Mouse (Mus musculus): ENCODE results near the gene Rinl. TPM values are rescaled to one million over a fixed set of nuclear protein-coding genes. Genes with fewer than 3 reads are reported as not detected.

The Rinl gene
- polyA plus RNA-seq, 1 experiment = 7.1 TPM

GRCm38 (mm10) chr7:28808221-28808941, 19.6 kb downstream of the Rinl start, which contains the start of gene Hnrnpl:
Gene Hnrnpl, plus strand, starts transcription at chr7:28808541.
- peaks cover 19% of the 10 kb centered on the region; the same call in 1 of the 2 replicates for H3K4me1 ChIP-seq (ENCODE audit: control insufficient read depth, insufficient read depth, insufficient read length, low read length)
- H3K36me3 ChIP-seq (ENCODE audit: control insufficient read depth, insufficient read depth, low read length) = peaks cover 8% of the 10 kb centered on the region
- H3K27ac ChIP-seq (ENCODE audit: insufficient read depth, low read depth, low read length) = peak within 1 kb of the TSS; percentile 96
- WGBS = 5% methylated on average over 35 of the region's 35 CpGs
- H3K4me3 ChIP-seq (ENCODE audit: low read depth, low read length) = peak within 1 kb of the TSS; percentile 75
- TF ChIP-seq CTCF (IDR thresholded peaks at IDR 0.05; ENCODE audit: extremely low read depth, insufficient read length, insufficient replicate concordance, low read depth, low read length) (no peak), POLR2A (IDR thresholded peaks at IDR 0.05; ENCODE audit: low read depth, low read length) (0 out of 2 replicates have a peak, but pooled peaks have one; percentile 27)
- H3K27me3 ChIP-seq (ENCODE audit: control insufficient read depth, insufficient read depth, low read length) = no peaks in the 10 kb centered on the region

GRCm38 (mm10) chr7:28808957-28809393, 20.2 kb downstream of the Rinl start:
- Histone ChIP-seq H3K4me1 (ENCODE audit: control insufficient read depth, insufficient read depth, insufficient read length, low read length) (peaks cover 21% of the 10 kb centered on the region; the same call in 1 of the 2 replicates), H3K27me3 (ENCODE audit: control insufficient read depth, insufficient read depth, low read length) (no peaks in the 10 kb centered on the region), H3K36me3 (ENCODE audit: control insufficient read depth, insufficient read depth, low read length) (peaks cover 14% of the 10 kb centered on the region), H3K4me3 (ENCODE audit: low read depth, low read length) (peak overlapping the region; percentile 75), H3K27ac (ENCODE audit: insufficient read depth, low read depth, low read length) (peak overlapping the region; percentile 96)
- TF ChIP-seq POLR2A (IDR thresholded peaks at IDR 0.05; ENCODE audit: low read depth, low read length) = peak; percentile 59
- peak; percentile 7; the same call in 1 of the 2 replicates for TF ChIP-seq CTCF (IDR thresholded peaks at IDR 0.05; ENCODE audit: extremely low read depth, insufficient read length, insufficient replicate concordance, low read depth, low read length)
- 2% methylated on average over 24 of the region's 32 CpGs for WGBS

- no peak for TF ChIP-seq POLR2A (IDR thresholded peaks at IDR 0.05; ENCODE audit: low read depth, low read length)
- TF ChIP-seq CTCF (IDR thresholded peaks at IDR 0.05; ENCODE audit: extremely low read depth, insufficient read length, insufficient replicate concordance, low read depth, low read length) = no peak
- no peaks in the 10 kb centered on the region for H3K27me3 ChIP-seq (ENCODE audit: control insufficient read depth, insufficient read depth, low read length)
- H3K27ac ChIP-seq (ENCODE audit: insufficient read depth, low read depth, low read length) = peak overlapping the region; percentile 96
- peaks cover 18% of the 10 kb centered on the region; the same call in 1 of the 2 replicates for H3K4me1 ChIP-seq (ENCODE audit: control insufficient read depth, insufficient read depth, insufficient read length, low read length)
- H3K4me3 ChIP-seq (ENCODE audit: low read depth, low read length) = peak overlapping the region; percentile 75
- H3K36me3 ChIP-seq (ENCODE audit: control insufficient read depth, insufficient read depth, low read length) = peaks cover 19% of the 10 kb centered on the region
- WGBS = under 1% methylated on average over 35 of the region's 35 CpGs
These were observed 20.8 kb downstream of the Rinl start for GRCm38 (mm10) chr7:28809401-28810089.

GRCm38 (mm10) chr7:28810107-28811066, 21.6 kb downstream of the Rinl start:
- Histone ChIP-seq H3K27me3 (ENCODE audit: control insufficient read depth, insufficient read depth, low read length) (no peaks in the 10 kb centered on the region), H3K4me3 (ENCODE audit: low read depth, low read length) (peak overlapping the region; percentile 94), H3K36me3 (ENCODE audit: control insufficient read depth, insufficient read depth, low read length) (peaks cover 27% of the 10 kb centered on the region), H3K4me1 (ENCODE audit: control insufficient read depth, insufficient read depth, insufficient read length, low read length) (peaks cover 16% of the 10 kb centered on the region; the same call in 1 of the 2 replicates), H3K27ac (ENCODE audit: insufficient read depth, low read depth, low read length) (peak overlapping the region; percentile 96)
- TF ChIP-seq CTCF (IDR thresholded peaks at IDR 0.05; ENCODE audit: extremely low read depth, insufficient read length, insufficient replicate concordance, low read depth, low read length) (peak; percentile 30; the same call in 1 of the 2 replicates), POLR2A (IDR thresholded peaks at IDR 0.05; ENCODE audit: low read depth, low read length) (peak; percentile 70)
- under 1% methylated on average over 70 of the region's 70 CpGs for WGBS

GRCm38 (mm10) chr7:28811228-28811627, 22.5 kb downstream of the Rinl start:
- under 1% methylated on average over 40 of the region's 40 CpGs for WGBS
- H3K27me3 ChIP-seq (ENCODE audit: control insufficient read depth, insufficient read depth, low read length) = no peaks in the 10 kb centered on the region
- TF ChIP-seq POLR2A (IDR thresholded peaks at IDR 0.05; ENCODE audit: low read depth, low read length) (no peak), CTCF (IDR thresholded peaks at IDR 0.05; ENCODE audit: extremely low read depth, insufficient read length, insufficient replicate concordance, low read depth, low read length) (no peak)
- H3K27ac ChIP-seq (ENCODE audit: insufficient read depth, low read depth, low read length) = peak overlapping the region; percentile 87
- H3K4me3 ChIP-seq (ENCODE audit: low read depth, low read length) = peak overlapping the region; percentile 94
- H3K36me3 ChIP-seq (ENCODE audit: control insufficient read depth, insufficient read depth, low read length) = peaks cover 36% of the 10 kb centered on the region
- peaks cover 16% of the 10 kb centered on the region; the same call in 1 of the 2 replicates for H3K4me1 ChIP-seq (ENCODE audit: control insufficient read depth, insufficient read depth, insufficient read length, low read length)

GRCm38 (mm10) chr7:28811640-28812275, 23.0 kb downstream of the Rinl start:
- WGBS = under 1% methylated on average over 7 of the region's 7 CpGs

More at GRCm38 (mm10) chr7:28811640-28812275, 23.0 kb downstream of the Rinl start:
- no peaks in the 10 kb centered on the region for H3K27me3 ChIP-seq (ENCODE audit: control insufficient read depth, insufficient read depth, low read length)
- H3K27ac ChIP-seq (ENCODE audit: insufficient read depth, low read depth, low read length) = peak overlapping the region; percentile 65
- peaks cover 41% of the 10 kb centered on the region for H3K36me3 ChIP-seq (ENCODE audit: control insufficient read depth, insufficient read depth, low read length)
- peak overlapping the region; percentile 94 for H3K4me3 ChIP-seq (ENCODE audit: low read depth, low read length)
- peaks cover 16% of the 10 kb centered on the region; the same call in 1 of the 2 replicates for H3K4me1 ChIP-seq (ENCODE audit: control insufficient read depth, insufficient read depth, insufficient read length, low read length)
- TF ChIP-seq CTCF (IDR thresholded peaks at IDR 0.05; ENCODE audit: extremely low read depth, insufficient read length, insufficient replicate concordance, low read depth, low read length) = no peak
- no peak for TF ChIP-seq POLR2A (IDR thresholded peaks at IDR 0.05; ENCODE audit: low read depth, low read length)
